Mouse (Mus musculus): ENCODE data around the gene Cluh. TPM values are rescaled to one million over a fixed set of nuclear protein-coding genes. Genes with fewer than 3 reads are reported as not detected.
A peak's percentile ranks its signal among the peaks of the same experiment; 100 is the strongest.

Cluh gene
- total RNA-seq, 1 experiment: 73.5 TPM

DNA sequence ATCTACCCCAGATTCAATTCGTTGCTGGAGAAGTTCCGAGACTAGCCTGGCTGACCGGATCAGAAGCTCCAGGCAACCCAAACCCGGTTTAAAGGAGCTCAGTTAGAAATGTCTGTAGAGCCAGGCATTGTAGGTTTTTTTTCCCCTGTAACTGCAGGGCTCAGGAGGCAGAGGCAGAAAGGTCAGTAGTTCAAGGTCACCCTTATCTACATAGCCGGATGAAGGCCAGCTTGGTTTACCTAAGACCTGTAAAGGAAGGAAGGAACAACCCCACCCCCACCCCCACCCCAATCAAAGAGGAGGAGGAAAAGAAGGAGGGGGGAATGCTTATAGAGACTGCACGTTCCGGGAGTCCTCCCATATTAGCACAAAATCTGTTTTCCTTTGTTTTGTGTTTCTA, 37.9 kb upstream of the Cluh start:
- no peaks in the 10 kb centered on the region for H3K36me3 ChIP-seq (ENCODE audit: control insufficient read depth, insufficient read depth, low read length, poor library complexity, severe bottlenecking)
- H3K9ac ChIP-seq (ENCODE audit: insufficient read depth, low read depth, low read length, poor library complexity, severe bottlenecking): no peak overlapping the region; the same call in 1 of the 2 replicates
- H3K27ac ChIP-seq (ENCODE audit: insufficient read depth, low read depth, low read length, poor library complexity, severe bottlenecking): 0 out of 2 replicates have a peak overlapping the region, but pooled peaks have one; percentile 48
- H3K9me3 ChIP-seq (ENCODE audit: control insufficient read depth, insufficient read depth, low read depth, low read length): no peaks in the 10 kb centered on the region
- TF ChIP-seq ZNF384 (IDR thresholded peaks at IDR 0.05; ENCODE audit: low read depth, low read length) (no peak), CHD2 (IDR thresholded peaks at IDR 0.05; ENCODE audit: low read depth, low read length) (no peak), HCFC1 (IDR thresholded peaks at IDR 0.05; ENCODE audit: borderline replicate concordance, insufficient read depth, low read length) (no peak), MAFK (IDR thresholded peaks at IDR 0.05; ENCODE audit: insufficient read depth, low read depth, low read length) (no peak), ZC3H11A (IDR thresholded peaks at IDR 0.05; ENCODE audit: borderline replicate concordance, low read depth, low read length) (no peak)
- H3K4me3 ChIP-seq (ENCODE audit: insufficient read depth in 1 of 2, low read depth in 1 of 2, low read length in 2 of 2, poor library complexity in 1 of 2, severe bottlenecking in 1 of 2): peak overlapping the region; percentile 65 to 74
- H3K4me1 ChIP-seq (ENCODE audit: control insufficient read depth in 2 of 2, insufficient read depth in 2 of 2, low read length in 2 of 2, poor library complexity in 1 of 2): peaks cover 0 to 16% of the 10 kb centered on the region in 2 experiments; a peak in 3 of 4 replicates
- no peak for DNase-seq (ENCODE audit: low read depth, low spot score)
- in situ Hi-C loops (cut with MboI; ENCODE audit: low sequenced_read_pairs in 2 of 2, unreplicated experiment in 2 of 2): no loop called here

DNA sequence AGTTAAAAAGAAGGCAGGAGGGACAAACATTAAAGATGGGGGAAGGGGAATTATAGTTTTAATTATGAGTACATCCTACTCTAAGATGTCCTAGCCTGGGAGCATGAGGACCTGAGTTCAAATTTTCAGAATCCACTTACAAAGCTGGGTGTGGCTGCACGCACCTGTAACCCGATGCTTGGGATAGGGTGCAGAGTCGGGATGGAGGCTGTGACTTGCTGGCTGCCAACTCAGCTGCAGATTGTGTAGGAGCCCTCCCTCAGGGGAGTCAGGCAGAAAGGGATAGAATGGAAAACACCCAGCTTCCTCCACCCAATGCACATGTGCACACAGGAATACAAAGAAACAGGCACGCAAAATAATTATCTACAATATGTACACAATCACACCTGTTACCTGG, 35.9 kb upstream of the Cluh start:
- no peak overlapping the region for H3K9ac ChIP-seq (ENCODE audit: insufficient read depth, low read depth, low read length, poor library complexity, severe bottlenecking)
- H3K4me3 ChIP-seq (ENCODE audit: insufficient read depth in 1 of 2, low read depth in 1 of 2, low read length in 2 of 2, poor library complexity in 1 of 2, severe bottlenecking in 1 of 2): no peak overlapping the region
- H3K36me3 ChIP-seq (ENCODE audit: control insufficient read depth, insufficient read depth, low read length, poor library complexity, severe bottlenecking): no peaks in the 10 kb centered on the region
- H3K4me1 ChIP-seq (ENCODE audit: control insufficient read depth in 2 of 2, insufficient read depth in 2 of 2, low read length in 2 of 2, poor library complexity in 1 of 2): peaks cover 0 to 16% of the 10 kb centered on the region in 2 experiments; a peak in 3 of 4 replicates
- TF ChIP-seq ZNF384 (IDR thresholded peaks at IDR 0.05; ENCODE audit: low read depth, low read length) (no peak), CHD2 (IDR thresholded peaks at IDR 0.05; ENCODE audit: low read depth, low read length) (no peak)
- no peak overlapping the region for H3K27ac ChIP-seq (ENCODE audit: insufficient read depth, low read depth, low read length, poor library complexity, severe bottlenecking)
- in situ Hi-C loops (cut with MboI; ENCODE audit: low sequenced_read_pairs in 2 of 2, unreplicated experiment in 2 of 2): no loop called here
- H3K9me3 ChIP-seq (ENCODE audit: control insufficient read depth, insufficient read depth, low read depth, low read length): no peaks in the 10 kb centered on the region
- no peak for DNase-seq (ENCODE audit: low read depth, low spot score)

DNA sequence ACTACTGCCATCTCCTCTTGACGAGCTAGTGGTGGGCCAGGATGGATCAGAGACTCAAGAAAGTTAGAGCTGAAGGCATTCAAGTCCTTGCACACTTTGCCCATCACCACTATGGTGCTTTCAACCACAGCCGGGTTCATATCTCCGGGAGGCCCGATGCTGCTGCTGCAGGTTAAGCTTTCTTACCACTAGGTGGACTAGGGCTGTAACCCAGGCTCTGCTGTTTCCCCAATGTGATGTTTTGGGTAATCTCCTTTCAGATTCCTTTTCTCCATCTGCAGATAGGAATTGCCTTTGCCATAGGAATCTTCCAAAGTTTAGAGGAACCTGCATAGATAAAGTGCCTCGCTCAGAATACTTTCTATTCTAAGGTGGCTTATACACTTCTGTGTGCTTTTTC, 33.7 kb upstream of the Cluh start:
- Histone ChIP-seq H3K9ac (ENCODE audit: insufficient read depth, low read depth, low read length, poor library complexity, severe bottlenecking) (no peak overlapping the region), H3K9me3 (ENCODE audit: control insufficient read depth, insufficient read depth, low read depth, low read length) (no peaks in the 10 kb centered on the region), H3K36me3 (ENCODE audit: control insufficient read depth, insufficient read depth, low read length, poor library complexity, severe bottlenecking) (no peaks in the 10 kb centered on the region), H3K4me3 (ENCODE audit: insufficient read depth in 1 of 2, low read depth in 1 of 2, low read length in 2 of 2, poor library complexity in 1 of 2, severe bottlenecking in 1 of 2) (no peak overlapping the region), H3K27ac (ENCODE audit: insufficient read depth, low read depth, low read length, poor library complexity, severe bottlenecking) (no peak overlapping the region), H3K4me1 (ENCODE audit: control insufficient read depth in 2 of 2, insufficient read depth in 2 of 2, low read length in 2 of 2, poor library complexity in 1 of 2) (peaks cover 2 to 13% of the 10 kb centered on the region in 2 experiments; a peak in 3 of 4 replicates)
- TF ChIP-seq ZNF384 (IDR thresholded peaks at IDR 0.05; ENCODE audit: low read depth, low read length): no peak
- no peak for TF ChIP-seq CHD2 (IDR thresholded peaks at IDR 0.05; ENCODE audit: low read depth, low read length)
- TF ChIP-seq ZC3H11A (IDR thresholded peaks at IDR 0.05; ENCODE audit: borderline replicate concordance, low read depth, low read length): no peak
- no peak for TF ChIP-seq HCFC1 (IDR thresholded peaks at IDR 0.05; ENCODE audit: borderline replicate concordance, insufficient read depth, low read length)
- no peak for TF ChIP-seq MAFK (IDR thresholded peaks at IDR 0.05; ENCODE audit: insufficient read depth, low read depth, low read length)
- no peak for DNase-seq (ENCODE audit: low read depth, low spot score)
- in situ Hi-C loops (cut with MboI; ENCODE audit: low sequenced_read_pairs in 2 of 2, unreplicated experiment in 2 of 2): no loop called here

DNA sequence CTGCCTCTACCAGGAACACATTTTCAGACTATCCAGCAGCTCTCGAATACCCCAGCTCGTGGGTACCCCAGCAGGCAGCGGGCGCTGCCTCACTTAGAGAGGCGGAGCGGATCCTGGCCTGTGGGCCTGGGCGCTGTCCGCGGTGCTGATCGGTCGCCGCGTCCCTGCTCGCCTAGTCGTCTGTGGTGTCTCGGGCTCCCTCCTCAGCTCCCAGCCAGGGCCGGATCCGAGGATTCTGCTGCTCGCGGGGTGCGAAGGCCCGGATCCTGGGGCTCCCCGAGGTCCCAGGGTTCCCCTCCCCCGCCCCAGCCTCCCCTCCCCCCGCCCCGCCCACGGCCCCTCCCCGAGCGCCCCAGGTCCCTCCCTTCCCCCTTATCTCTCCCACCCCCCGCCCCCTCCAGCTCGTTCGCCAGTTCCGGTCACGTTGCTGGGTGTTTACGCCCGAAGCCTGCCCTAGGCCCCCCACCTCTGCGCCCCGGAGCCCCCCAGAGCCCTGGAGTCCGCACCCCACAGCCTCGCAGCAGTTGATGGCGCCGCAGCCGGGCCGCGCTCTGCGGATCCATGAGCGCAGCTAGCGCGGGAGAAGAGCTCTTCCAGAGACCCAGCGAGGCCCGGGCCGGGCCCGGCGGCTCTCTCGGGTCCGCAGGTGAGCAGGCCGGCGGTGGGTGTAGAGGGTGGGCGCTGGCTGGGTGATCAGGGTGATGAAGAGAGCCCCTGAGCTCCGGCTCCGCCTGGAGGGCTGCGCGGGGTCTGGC, 29.9 kb upstream of the Cluh start, which contains the start of gene Ccdc92b:
TSS of gene Ccdc92b (plus strand) at position 405 of the 755 bp plus-strand sequence.
- Histone ChIP-seq H3K9me3 (ENCODE audit: control insufficient read depth, insufficient read depth, low read depth, low read length) (no peaks in the 10 kb centered on the region), H3K9ac (ENCODE audit: insufficient read depth, low read depth, low read length, poor library complexity, severe bottlenecking) (peak within 1 kb of the TSS; percentile 87), H3K4me3 (ENCODE audit: insufficient read depth in 1 of 2, low read depth in 1 of 2, low read length in 2 of 2, poor library complexity in 1 of 2, severe bottlenecking in 1 of 2) (peak within 1 kb of the TSS; percentile 95 to 97), H3K27ac (ENCODE audit: insufficient read depth, low read depth, low read length, poor library complexity, severe bottlenecking) (no peak within 1 kb of the TSS), H3K36me3 (ENCODE audit: control insufficient read depth, insufficient read depth, low read length, poor library complexity, severe bottlenecking) (peaks cover 8% of the 10 kb centered on the region; the same call in 1 of the 2 replicates), H3K4me1 (ENCODE audit: control insufficient read depth in 2 of 2, insufficient read depth in 2 of 2, low read length in 2 of 2, poor library complexity in 1 of 2) (peaks cover 2 to 5% of the 10 kb centered on the region in 2 experiments; a peak in 1 of 4 replicates)
- in situ Hi-C loops (cut with MboI; ENCODE audit: low sequenced_read_pairs in 2 of 2, unreplicated experiment in 2 of 2): no loop called here
- no peak for TF ChIP-seq CHD2 (IDR thresholded peaks at IDR 0.05; ENCODE audit: low read depth, low read length)
- no peak for TF ChIP-seq ZNF384 (IDR thresholded peaks at IDR 0.05; ENCODE audit: low read depth, low read length)
- TF ChIP-seq MAFK (IDR thresholded peaks at IDR 0.05; ENCODE audit: insufficient read depth, low read depth, low read length): no peak
- TF ChIP-seq ZC3H11A (IDR thresholded peaks at IDR 0.05; ENCODE audit: borderline replicate concordance, low read depth, low read length): no peak
- TF ChIP-seq HCFC1 (IDR thresholded peaks at IDR 0.05; ENCODE audit: borderline replicate concordance, insufficient read depth, low read length): no peak
- peak; percentile 73 for DNase-seq (ENCODE audit: low read depth, low spot score)
